Mouse (Mus musculus) left cerebral cortex, adult 8-10 months (tissue): ENCODE measurements around the gene Gcm1. TPM values are rescaled to one million over a fixed set of nuclear protein-coding genes. Genes with fewer than 3 reads are reported as not detected.

Source experiments
- DNase-seq, 2 experiments: peaks; one replicate each; pipeline ENCODE4 v3.0.0; 2022; ENCODE audit warnings: low spot score in 2 of 2
- total RNA-seq, 4 experiments: library from RNA; stranded (reverse); gene quantifications; 2 replicates each; pipeline ENCODE4 v1.2.4; 2022

The Gcm1 gene
- total RNA-seq, 4 experiments from 2014 or later, result not detected

DNA sequence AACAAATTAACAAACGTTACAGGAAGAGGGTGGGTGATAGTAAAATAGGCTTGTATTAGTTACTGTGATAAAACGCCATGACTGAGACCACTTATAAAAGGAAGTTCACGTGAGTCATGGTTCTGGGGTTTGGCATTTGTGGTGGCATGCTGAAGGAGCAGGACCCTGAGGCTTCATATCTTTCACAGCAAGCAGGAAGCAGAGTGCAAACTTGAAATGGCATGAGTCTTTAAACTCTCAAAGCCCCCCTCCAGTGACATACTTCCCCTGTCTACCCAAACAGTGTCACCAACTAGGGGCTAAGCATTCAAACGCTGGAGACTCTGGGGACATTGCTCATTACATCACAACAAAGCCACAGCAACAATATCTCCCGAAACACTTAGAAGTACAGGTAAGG is 49.2 kb downstream of the Gcm1 start:
- DNase-seq, result no peak

DNA sequence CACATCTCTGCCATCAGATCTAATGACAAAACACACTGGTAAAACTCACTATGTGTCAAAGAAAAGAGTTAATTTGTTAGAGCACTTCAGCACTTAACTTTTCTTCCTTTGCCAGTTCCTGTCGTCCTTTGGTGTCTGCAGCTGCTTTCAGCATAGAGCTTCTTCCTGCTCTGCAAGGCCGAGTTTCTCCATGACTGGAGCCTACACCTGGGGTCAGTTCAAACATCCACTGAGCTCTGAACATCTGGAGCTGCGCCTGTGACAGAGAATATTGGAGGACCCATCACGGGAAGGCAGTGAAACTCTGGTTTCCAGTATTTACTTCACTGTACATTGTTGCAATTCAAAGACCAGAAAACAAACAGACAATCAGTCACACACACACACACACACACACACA is 49.7 kb downstream of the Gcm1 start:
- DNase-seq, result no peak

DNA sequence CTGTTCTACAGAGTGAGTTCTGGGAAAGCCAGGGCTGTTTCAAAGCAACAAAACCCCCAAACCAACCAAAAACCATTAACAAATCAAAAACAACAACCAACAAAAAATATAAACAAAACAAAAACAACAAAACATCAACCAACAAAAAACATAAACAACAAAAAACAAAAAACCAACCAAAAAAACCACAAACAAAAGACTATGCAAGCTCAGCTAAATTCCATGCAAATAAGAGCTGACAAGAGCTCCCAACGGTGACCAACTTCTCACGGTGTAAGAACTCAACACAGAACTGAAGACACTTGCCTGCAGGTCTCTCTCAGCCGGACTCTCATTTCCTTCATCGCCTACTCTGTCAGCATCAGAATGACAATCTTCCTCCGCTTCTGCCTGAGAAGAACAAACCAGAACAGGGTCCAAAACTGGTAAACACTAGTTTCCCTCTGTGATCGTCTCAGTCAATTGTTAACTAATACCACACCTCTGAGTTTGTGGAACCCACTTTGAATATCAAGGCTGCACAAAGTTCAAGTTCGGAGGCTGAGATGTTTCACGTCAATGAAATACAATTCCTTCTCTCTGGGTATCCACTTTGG is 52.3 kb downstream of the Gcm1 start:
- no peak for DNase-seq

DNA sequence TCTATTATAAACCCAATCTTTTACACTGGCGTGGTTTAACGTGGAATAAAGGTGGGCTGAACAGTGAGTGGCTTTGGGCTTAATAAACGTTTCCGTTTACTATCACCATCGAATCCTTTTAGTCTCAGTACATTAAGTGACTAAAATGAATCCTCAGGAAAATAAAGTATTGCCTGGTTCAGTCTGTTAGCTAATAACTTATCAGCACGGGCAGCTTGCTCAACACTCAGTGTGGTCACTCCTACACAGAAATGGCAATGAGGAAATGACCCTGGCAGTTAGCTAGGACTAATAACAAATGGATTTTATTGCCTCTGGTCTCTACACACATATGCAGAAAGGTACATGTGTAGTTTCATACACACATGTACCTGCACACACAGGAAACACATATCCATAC is 53.2 kb downstream of the Gcm1 start:
- DNase-seq, result no peak

DNA sequence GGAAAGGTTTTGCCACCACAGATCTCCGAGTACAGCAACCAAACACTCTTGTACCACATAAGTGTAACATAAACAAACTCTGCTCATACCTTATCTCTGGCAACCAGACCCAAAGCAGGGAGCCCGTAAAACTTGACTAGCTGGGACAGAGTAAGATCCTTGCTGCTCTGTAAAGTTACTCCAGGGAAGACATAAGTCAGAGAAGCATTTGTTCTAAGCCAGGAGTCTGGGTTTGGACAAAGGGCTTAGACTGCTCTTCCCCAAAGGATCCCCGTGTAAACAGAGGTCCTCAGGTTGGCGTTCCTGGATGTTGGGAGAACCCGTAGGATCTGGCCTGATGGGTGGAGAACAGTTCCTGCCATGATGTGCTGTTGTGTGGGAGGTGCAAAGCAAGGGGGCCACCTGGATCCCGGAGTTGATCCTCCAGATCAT is 53.8 kb downstream of the Gcm1 start:
- DNase-seq, result no peak

DNA sequence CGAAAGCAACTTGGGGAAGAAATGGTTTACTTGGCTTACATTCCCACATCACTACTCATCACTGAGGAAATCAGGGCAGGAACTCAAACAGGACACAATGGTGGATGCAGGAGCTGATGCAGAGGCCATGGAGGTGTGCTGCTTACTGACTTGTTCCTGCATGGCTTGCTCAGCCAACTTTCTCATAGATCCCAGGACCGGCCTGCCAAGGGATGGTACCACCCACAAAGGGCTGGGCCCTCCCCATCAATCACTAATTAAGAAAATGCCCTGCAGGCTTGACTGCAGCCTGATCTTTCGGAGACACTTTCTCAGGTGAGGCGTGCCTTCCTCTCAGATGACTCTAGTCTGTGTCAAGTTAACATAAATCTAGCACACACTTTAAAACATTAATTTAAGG is 55.1 kb downstream of the Gcm1 start:
- DNase-seq, result no peak

DNA sequence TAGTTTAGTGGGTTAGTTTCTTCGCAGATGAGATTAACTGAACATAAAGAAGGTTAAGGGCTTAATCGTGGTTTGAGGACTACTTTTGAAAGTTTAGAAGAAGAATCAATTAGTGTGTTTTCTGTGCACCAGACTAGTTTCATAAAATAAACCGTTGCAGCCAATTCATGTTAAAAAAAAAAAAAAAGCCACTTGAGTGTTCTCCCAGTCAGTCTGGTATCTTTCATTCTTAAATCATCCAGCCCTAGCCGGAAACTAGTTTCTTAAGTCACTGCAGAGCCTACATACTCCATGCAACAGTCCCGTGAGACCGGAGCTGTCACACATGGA is 55.8 kb downstream of the Gcm1 start:
- DNase-seq, result no peak

DNA sequence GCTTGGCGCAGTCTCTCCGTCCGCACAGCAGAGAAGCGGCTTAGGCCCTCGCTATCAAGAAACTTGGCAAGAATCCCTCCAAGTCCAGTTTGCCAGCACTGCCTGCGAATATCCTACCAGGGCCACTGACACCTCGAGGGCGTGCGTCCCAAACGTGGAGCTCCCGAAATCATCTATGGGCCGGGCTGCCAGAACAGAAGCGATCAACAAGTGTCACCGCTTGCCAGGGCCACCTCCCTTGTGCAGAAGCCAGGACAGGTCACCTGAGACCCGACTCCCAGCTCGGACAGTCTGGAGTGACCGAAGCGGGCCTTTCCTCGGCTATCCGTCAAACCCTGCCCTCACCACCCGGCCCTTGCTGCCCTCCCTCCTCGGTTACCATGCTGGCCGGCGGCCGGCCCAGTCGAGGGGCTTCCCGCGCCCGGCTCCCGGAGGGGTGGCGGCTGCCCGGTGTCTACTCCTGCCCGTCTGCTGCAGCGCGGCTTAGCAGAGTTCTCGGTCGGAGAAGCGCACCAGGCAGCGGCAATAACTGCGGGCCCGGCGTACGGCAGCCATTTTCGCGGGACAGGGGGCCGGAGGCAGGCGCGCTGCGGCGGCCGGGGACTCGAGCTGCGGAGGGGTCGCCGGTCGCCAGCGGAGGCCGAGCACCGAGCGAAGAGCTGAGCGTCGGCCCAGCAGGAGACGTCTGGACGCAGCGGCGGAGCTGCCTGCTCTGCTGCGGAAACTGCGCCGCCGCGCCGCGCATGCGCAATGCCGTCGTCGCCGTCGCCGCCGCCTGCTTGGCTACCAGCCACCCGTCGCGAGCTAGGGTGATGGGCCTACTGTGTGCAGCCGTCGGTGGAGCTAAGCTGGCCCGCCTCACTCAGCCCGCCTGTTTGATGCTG is 56.4 kb downstream of the Gcm1 start:
- peak; percentile 69 for DNase-seq

DNA sequence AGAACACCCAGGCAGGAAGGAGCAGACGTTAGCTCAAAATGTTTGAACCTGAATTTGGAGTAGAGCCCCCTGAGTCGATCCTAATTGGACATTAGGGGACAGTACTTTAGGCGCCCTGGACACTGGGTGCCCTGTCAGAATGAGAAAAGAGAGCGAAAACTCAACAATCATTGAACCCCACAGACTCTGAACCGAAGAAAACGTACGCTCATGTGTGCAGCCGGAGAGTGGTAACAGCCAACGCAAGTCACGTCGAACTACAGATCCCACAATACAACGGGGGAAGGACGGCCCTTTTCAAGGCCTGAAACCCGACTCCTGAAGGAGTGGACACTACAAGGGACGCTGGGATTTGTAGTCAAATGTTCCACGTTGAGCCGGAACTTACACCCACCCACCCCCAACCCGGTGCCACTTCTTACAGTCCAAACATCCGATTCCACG is 57.1 kb downstream of the Gcm1 start, which contains the start of the genes Fbxo9 and Ick:
TSS of gene Fbxo9 (minus strand) at position 270 of the 444 bp plus-strand sequence.
TSS of gene Ick (plus strand) at position 397 of the 444 bp plus-strand sequence.
- peak in 1 of 2 experiments; percentile 92 for DNase-seq

DNA sequence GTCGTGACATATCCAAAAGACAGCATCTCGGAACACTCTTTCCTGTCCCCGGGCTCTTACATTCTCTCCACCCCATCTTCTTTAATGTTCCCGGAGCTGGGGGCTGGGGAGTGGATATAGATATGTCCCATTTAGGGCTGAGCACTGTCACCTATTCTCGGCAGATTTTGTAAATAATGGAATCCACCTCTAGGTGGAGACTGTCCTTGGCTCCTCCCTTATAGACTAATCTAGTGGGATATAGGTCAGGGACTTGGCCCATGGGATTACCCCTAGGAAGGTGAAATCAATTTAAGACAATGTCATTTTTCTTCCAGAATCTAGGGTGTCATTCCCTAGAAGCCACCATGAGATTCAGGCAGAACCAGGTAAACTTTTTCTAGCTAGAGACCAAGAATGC is 57.9 kb downstream of the Gcm1 start:
- DNase-seq, result no peak

DNA sequence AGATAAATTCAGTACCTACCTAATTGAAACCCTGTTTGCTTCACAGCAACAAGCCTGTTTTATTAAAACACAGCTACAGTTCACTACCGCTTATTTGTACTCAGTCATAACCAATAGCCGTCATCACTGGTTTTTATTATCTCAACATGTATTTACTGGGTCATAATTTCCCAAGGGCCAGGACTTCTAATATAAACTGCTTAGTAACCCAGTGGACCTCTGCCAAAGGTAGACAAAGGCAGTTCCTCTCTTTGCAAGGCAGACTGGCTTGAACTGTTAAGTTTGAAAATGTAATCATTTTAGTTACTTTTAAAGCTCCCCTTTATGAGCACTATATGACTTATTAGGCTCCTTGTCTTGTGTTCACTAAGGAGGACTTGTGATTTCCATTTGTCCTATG is 59.7 kb downstream of the Gcm1 start:
- no peak for DNase-seq

DNA sequence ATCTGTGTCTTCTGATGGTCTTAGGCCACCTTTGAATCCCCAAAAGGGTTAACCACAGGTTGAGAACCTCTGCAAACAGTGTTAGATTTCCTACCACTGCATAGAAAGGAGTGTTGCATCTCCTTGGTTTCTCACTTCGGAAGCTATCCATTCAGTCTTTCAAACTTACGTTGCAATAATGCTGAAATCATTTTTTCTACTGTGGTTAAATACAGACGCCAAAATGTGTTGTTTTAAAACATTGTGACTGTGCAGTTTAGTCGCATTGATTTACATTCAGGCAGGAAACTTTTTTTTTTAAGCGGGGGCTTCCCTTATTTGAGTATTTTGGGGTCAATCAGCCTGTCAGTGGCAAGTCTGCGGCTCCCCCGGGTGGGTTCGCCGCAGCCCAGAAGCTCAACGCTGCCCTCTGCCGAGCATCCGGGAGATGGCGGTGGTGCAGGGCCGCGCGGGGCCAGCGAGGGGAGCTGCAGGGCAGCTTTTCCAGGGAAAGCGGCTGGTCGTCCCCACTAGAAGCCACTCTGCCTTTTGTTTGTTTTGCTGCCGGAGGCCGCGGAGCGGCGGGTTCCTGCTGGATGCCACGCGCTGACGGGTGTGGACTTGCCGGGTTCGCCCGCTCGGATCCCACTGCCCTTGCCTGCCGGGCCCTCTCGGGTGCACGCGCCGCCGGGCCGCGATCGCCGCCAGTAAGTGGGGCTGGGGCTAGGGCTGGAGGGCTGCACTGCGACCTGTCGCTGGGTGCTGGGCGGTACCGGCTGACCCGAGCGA is 61.2 kb downstream of the Gcm1 start:
- peak; percentile 73 to 91 for DNase-seq

DNA sequence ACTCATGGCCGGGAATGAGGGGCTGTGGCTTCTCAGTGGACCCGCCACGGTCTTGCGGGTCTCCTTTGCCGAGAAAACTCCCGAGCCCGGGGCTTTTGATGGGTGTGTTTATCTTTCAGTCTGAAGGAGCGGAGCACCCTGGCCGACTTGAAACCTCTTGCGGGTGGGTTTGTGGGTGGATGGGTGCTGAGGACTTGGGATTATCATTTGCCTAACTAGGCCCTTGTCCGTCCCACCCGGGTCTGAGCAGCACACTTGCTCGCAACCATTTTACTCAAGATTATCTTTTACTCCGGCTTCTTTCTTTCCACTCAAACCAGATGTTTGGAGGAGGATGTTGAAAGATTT is 61.8 kb downstream of the Gcm1 start:
- no peak for DNase-seq

Other genes with a start within 250 kb of the Gcm1 start
- 10 to 100 TPM; 68.4 to 86.2 (median 76.6) TPM for gene Elovl5, start 134.6 kb upstream of the Gcm1 start, total RNA-seq
- gene Fbxo9, start 57.1 kb downstream of the Gcm1 start, total RNA-seq, result 100 to 1,000 TPM in 3 of 4 experiments, 10 to 100 TPM in 1; 99.4 to 119 (median 108) TPM
- 10 to 100 TPM; 15.2 to 18.3 (median 16.6) TPM for gene Ick, start 57.3 kb downstream of the Gcm1 start, total RNA-seq
- 10 to 100 TPM; 33.6 to 43.8 (median 38.8) TPM for gene Gsta4, start 130.8 kb downstream of the Gcm1 start, total RNA-seq
- under 1 TPM in 1 of 4 experiments, not detected in 3; 0.60 TPM for gene Gsta1, start 178.7 kb downstream of the Gcm1 start, total RNA-seq
- not detected for gene Gm3776, start 205.2 kb downstream of the Gcm1 start, total RNA-seq
- gene Gm10639, start 238.0 kb downstream of the Gcm1 start, total RNA-seq, result not detected